Comparison of ENCODE assay signal across 8 mouse cellular contexts in genomic region chr14:55603271-55603632, GRCm38 (mm10). TPM values are rescaled to one million over a fixed set of nuclear protein-coding genes. Genes with fewer than 3 reads are reported as not detected.
DNase-seq lines count a peak whose midpoint lies in the region; ATAC-seq and TF ChIP-seq lines count a peak whose summit lies in the region.

TSS of gene Irf9 (plus strand) at chr14:55603571.

- H3K4me2 ChIP-seq in kidney, postnatal 0 days (ENCODE audit: low read length): peak within 1 kb of the TSS; percentile 71
- peak within 1 kb of the TSS; percentile 32; the same call in 1 of the 2 replicates for H3K4me2 ChIP-seq in forebrain, embryonic 11.5 days (ENCODE audit: low read depth, low read length, severe bottlenecking)
- H3K4me2 ChIP-seq in limb, embryonic 13.5 days (replicated peaks): peak within 1 kb of the TSS; percentile 64

- no peaks in the 10 kb centered on the region for H3K27me3 ChIP-seq in kidney, postnatal 0 days (ENCODE audit: insufficient read depth, low read length)
- H3K27me3 ChIP-seq in Patski: no peaks in the 10 kb centered on the region
- H3K27me3 ChIP-seq in forebrain, embryonic 11.5 days (ENCODE audit: control insufficient read depth, insufficient read depth, low read length): no peaks in the 10 kb centered on the region
- no peaks in the 10 kb centered on the region for H3K27me3 ChIP-seq in limb, embryonic 13.5 days

- CTCF ChIA-PET in Patski (lab: Charles Lee): interaction anchor here (0.9 kb wide), 1 partner anchor 9 kb away, joined by 3 read pairs; no protein-coding TSS in a partner anchor

- TF ChIP-seq POLR2A in olfactory bulb, adult 2 months (IDR thresholded peaks at IDR 0.05; ENCODE audit: insufficient read depth, low read depth, low read length): no peak

- peaks cover 13% of the 10 kb centered on the region for H3K4me1 ChIP-seq in kidney, postnatal 0 days (replicated peaks; ENCODE audit: insufficient read depth, low read length)
- no peaks in the 10 kb centered on the region; the same call in 1 of the 2 replicates for H3K4me1 ChIP-seq in forebrain, embryonic 11.5 days (replicated peaks; ENCODE audit: control insufficient read depth, insufficient read depth, low read length)
- H3K4me1 ChIP-seq in limb, embryonic 13.5 days: peaks cover 17% of the 10 kb centered on the region
- peaks cover 8% of the 10 kb centered on the region for H3K4me1 ChIP-seq in olfactory bulb, adult 2 months (ENCODE audit: control insufficient read depth, insufficient read depth, low read length)

- H3K4me3 ChIP-seq in kidney, postnatal 0 days (replicated peaks; ENCODE audit: low read depth, low read length): peak within 1 kb of the TSS; percentile 47
- H3K4me3 ChIP-seq in forebrain, embryonic 11.5 days (ENCODE audit: low read depth, low read length): peak within 1 kb of the TSS; percentile 17
- peak within 1 kb of the TSS; percentile 41 for H3K4me3 ChIP-seq in limb, embryonic 13.5 days
- H3K4me3 ChIP-seq in olfactory bulb, adult 2 months (ENCODE audit: insufficient read depth, low read depth, low read length): peak within 1 kb of the TSS; percentile 44

- WGBS in kidney, postnatal 0 days: 73% methylated on average over 7 of the region's 7 CpGs
- 92% methylated on average over 7 of the region's 7 CpGs for WGBS in forebrain, embryonic 11.5 days
- WGBS in limb, embryonic 13.5 days: 81% methylated on average over 7 of the region's 7 CpGs
- 84% methylated on average over 7 of the region's 7 CpGs for WGBS in olfactory bulb, adult 2 months

- H3K9ac ChIP-seq in kidney, postnatal 0 days (ENCODE audit: low read depth, low read length): peak within 1 kb of the TSS; percentile 60
- H3K9ac ChIP-seq in forebrain, embryonic 11.5 days (ENCODE audit: low read length): peak within 1 kb of the TSS; percentile 44
- H3K9ac ChIP-seq in limb, embryonic 13.5 days: peak within 1 kb of the TSS; percentile 65

- H3K9me3 ChIP-seq in kidney, postnatal 0 days (replicated peaks; ENCODE audit: low read length): no peaks in the 10 kb centered on the region
- no peaks in the 10 kb centered on the region for H3K9me3 ChIP-seq in forebrain, embryonic 11.5 days (ENCODE audit: control insufficient read depth, low read length)
- no peaks in the 10 kb centered on the region for H3K9me3 ChIP-seq in limb, embryonic 13.5 days

- in situ Hi-C loops in Patski (cut with MboI; ENCODE audit: low pct_unique_long_range_greater_than_20kb): no loop called here

- TF ChIP-seq CTCF in kidney, postnatal 0 days (IDR thresholded peaks at IDR 0.05; ENCODE audit: low read depth): no peak
- no peak for TF ChIP-seq CTCF in Patski (IDR thresholded peaks at IDR 0.05)
- no peak for TF ChIP-seq CTCF in olfactory bulb, adult 2 months (IDR thresholded peaks at IDR 0.05; ENCODE audit: insufficient read depth, low read depth, low read length)

- no peak for ATAC-seq in kidney, postnatal 0 days (replicated peaks; ENCODE audit: low FRiP score, low read depth)
- ATAC-seq in Patski: no peak
- no peak for ATAC-seq in forebrain, embryonic 11.5 days (replicated peaks; ENCODE audit: low FRiP score)
- no peak for ATAC-seq in limb, embryonic 13.5 days (ENCODE audit: low FRiP score, low read depth)

- H3K36me3 ChIP-seq in kidney, postnatal 0 days (ENCODE audit: insufficient read depth, low read length): peaks cover 54% of the 10 kb centered on the region
- peaks cover 3% of the 10 kb centered on the region; the same call in 1 of the 2 replicates for H3K36me3 ChIP-seq in forebrain, embryonic 11.5 days (ENCODE audit: control insufficient read depth, insufficient read depth, low read length)
- peaks cover 80% of the 10 kb centered on the region for H3K36me3 ChIP-seq in limb, embryonic 13.5 days

- intact Hi-C loops in gastrocnemius, postnatal 14 days (cut with DNase I; ENCODE audit: low total_unique reads): no loop called here

- H3K27ac ChIP-seq in kidney, postnatal 0 days: peak within 1 kb of the TSS; percentile 87
- H3K27ac ChIP-seq in forebrain, embryonic 11.5 days (ENCODE audit: low read depth, low read length): no peak within 1 kb of the TSS
- peak within 1 kb of the TSS; percentile 72 for H3K27ac ChIP-seq in limb, embryonic 13.5 days
- H3K27ac ChIP-seq in olfactory bulb, adult 2 months (ENCODE audit: insufficient read depth, low read depth, low read length): peak within 1 kb of the TSS; percentile 56

- POLR2A ChIA-PET in Patski (lab: Charles Lee): interaction anchor here (1.3 kb wide), 1 partner anchor 43 kb away, joined by 3 read pairs; the partner anchor contains the start of genes A730061H03Rik and Dcaf11

- no peak for DNase-seq in kidney, postnatal 0 days (ENCODE audit: low spot score)
- DNase-seq in kidney, adult 18-20 months: no peak
- DNase-seq in Patski (ENCODE audit: low read depth, low spot score): no peak
- no peak for DNase-seq in forebrain, embryonic 11.5 days (ENCODE audit: low spot score)
- DNase-seq in gastrocnemius, postnatal 14 days: no peak
- no peak for DNase-seq in cerebellum, postnatal 14 days

RNA-seq across cellular contexts. Expression of gene Irf9, which starts in this region (rescaled TPM):
- 24.2 and 27.4 TPM in 2 replicates for polyA plus RNA-seq in kidney, postnatal 0 days (2015; fragmentation: Nextera tagmentation; extraction: Ambion mirVana)
- 24.2 TPM for polyA plus RNA-seq in Patski (2021)
- polyA plus RNA-seq in forebrain, embryonic 11.5 days (2014; fragmentation: Nextera tagmentation; extraction: Ambion mirVana): 6.5 and 8.6 TPM in 2 replicates
- 11.2 and 11.4 TPM in 2 replicates for polyA plus RNA-seq in limb, embryonic 13.5 days (2015; fragmentation: Nextera tagmentation; extraction: Ambion mirVana)
- polyA plus RNA-seq in olfactory bulb, adult 2 months (2012; ENCODE audit: insufficient read depth, insufficient read length, low replicate concordance, missing spikeins): not detected in 2 replicates
- total RNA-seq in gastrocnemius, postnatal 14 days (2021): 1 to 10 TPM; 3.9 to 4.8 TPM
